Mouse (Mus musculus) megakaryocyte, embryonic 14.5 days (primary cell): ENCODE results near the gene Vcp. TPM values are rescaled to one million over a fixed set of nuclear protein-coding genes. Genes with fewer than 3 reads are reported as not detected.

Experiments used
- H3K27me3 ChIP-seq: replicated peaks from 2 replicates; pipeline ENCODE3; 2012; ENCODE audit warnings: inconsistent platforms
- H3K36me3 ChIP-seq: replicated peaks from 2 replicates; pipeline ENCODE3; 2012; ENCODE audit warnings: low read length, inconsistent platforms, mixed read lengths
- H3K4me1 ChIP-seq: 2 replicates; pipeline ENCODE4 v1.6.1; 2012; ENCODE audit warnings: inconsistent platforms
- H3K4me3 ChIP-seq: replicated peaks from 2 replicates; pipeline ENCODE3; 2012; ENCODE audit warnings: moderate library complexity, mild to moderate bottlenecking, inconsistent platforms
- H3K9me3 ChIP-seq: 2 replicates; pipeline ENCODE4 v1.6.1; 2012; ENCODE audit warnings: inconsistent platforms
- FLI1 ChIP-seq: IDR thresholded peaks from 2 replicates; pipeline ENCODE4 v1.6.1; 2012; ENCODE audit warnings: low read length, inconsistent platforms, mixed read lengths
- GATA1 ChIP-seq: IDR thresholded peaks from 3 replicates; pipeline ENCODE4 v1.6.1; 2012; ENCODE audit warnings: mixed read lengths, low read length, inconsistent platforms, borderline replicate concordance
- polyA plus RNA-seq: library from polyadenylated mRNA; stranded (reverse); fragments of >175 nt; gene quantifications from 2 replicates; pipeline ENCODE4 v1.2.3, GENCODE M21; 2012; ENCODE audit warnings: low replicate concordance; ENCODE audit not compliant: insufficient read depth

Vcp gene
- polyA plus RNA-seq, 1 experiment, result 56.2 TPM

- Histone ChIP-seq H3K36me3 (no peaks in the 10 kb centered on the region), H3K27me3 (peaks cover 53% of the 10 kb centered on the region), H3K4me1 (peaks cover 15% of the 10 kb centered on the region), H3K9me3 (no peaks in the 10 kb centered on the region), H3K4me3 (no peak overlapping the region)
- TF ChIP-seq GATA1 (no peak), FLI1 (no peak)
Measured at GRCm38 (mm10) chr4:42956581-42956980, 43.7 kb downstream of the Vcp start.

- TF ChIP-seq FLI1 (no peak), GATA1 (no peak)
- H3K9me3 ChIP-seq, result no peaks in the 10 kb centered on the region
- no peaks in the 10 kb centered on the region for H3K36me3 ChIP-seq
- peaks cover 29% of the 10 kb centered on the region for H3K4me1 ChIP-seq
- peaks cover 65% of the 10 kb centered on the region for H3K27me3 ChIP-seq
- H3K4me3 ChIP-seq, result no peak overlapping the region
Measured at GRCm38 (mm10) chr4:42955200-42955599, 45.1 kb downstream of the Vcp start.

- Histone ChIP-seq H3K4me1 (peaks cover 35% of the 10 kb centered on the region), H3K4me3 (no peak overlapping the region), H3K27me3 (peaks cover 69% of the 10 kb centered on the region), H3K9me3 (no peaks in the 10 kb centered on the region), H3K36me3 (no peaks in the 10 kb centered on the region)
- no peak for TF ChIP-seq GATA1
- TF ChIP-seq FLI1, result no peak
Measured at GRCm38 (mm10) chr4:42954297-42954696, 46.0 kb downstream of the Vcp start.

- Histone ChIP-seq H3K4me3 (no peak overlapping the region), H3K4me1 (peaks cover 38% of the 10 kb centered on the region), H3K36me3 (no peaks in the 10 kb centered on the region), H3K9me3 (no peaks in the 10 kb centered on the region), H3K27me3 (peaks cover 70% of the 10 kb centered on the region)
- TF ChIP-seq FLI1 (no peak), GATA1 (no peak)
Measured at GRCm38 (mm10) chr4:42953435-42954094, 46.7 kb downstream of the Vcp start.

GRCm38 (mm10) chr4:42952563-42952962, 47.7 kb downstream of the Vcp start:
- H3K36me3 ChIP-seq, result no peaks in the 10 kb centered on the region
- H3K4me3 ChIP-seq, result no peak overlapping the region
- TF ChIP-seq GATA1, result no peak
- TF ChIP-seq FLI1, result no peak
- peaks cover 38% of the 10 kb centered on the region for H3K4me1 ChIP-seq
- no peaks in the 10 kb centered on the region for H3K9me3 ChIP-seq
- H3K27me3 ChIP-seq, result peaks cover 73% of the 10 kb centered on the region

- Histone ChIP-seq H3K27me3 (peaks cover 74% of the 10 kb centered on the region), H3K4me1 (peaks cover 42% of the 10 kb centered on the region), H3K9me3 (no peaks in the 10 kb centered on the region), H3K4me3 (no peak overlapping the region), H3K36me3 (no peaks in the 10 kb centered on the region)
- TF ChIP-seq GATA1 (no peak), FLI1 (no peak)
Measured at GRCm38 (mm10) chr4:42951206-42952195, 48.8 kb downstream of the Vcp start.

GRCm38 (mm10) chr4:42950065-42950558, 50.2 kb downstream of the Vcp start:
- peaks cover 74% of the 10 kb centered on the region for H3K27me3 ChIP-seq
- H3K4me1 ChIP-seq, result peaks cover 42% of the 10 kb centered on the region
- H3K9me3 ChIP-seq, result no peaks in the 10 kb centered on the region
- peak overlapping the region; percentile 90 for H3K4me3 ChIP-seq
- TF ChIP-seq GATA1 (no peak), FLI1 (no peak)
- H3K36me3 ChIP-seq, result no peaks in the 10 kb centered on the region

GRCm38 (mm10) chr4:42949676-42950051, 50.6 kb downstream of the Vcp start, which contains the start of gene Dnajb5:
TSS of gene Dnajb5 (plus strand) at chr4:42949814.
- TF ChIP-seq GATA1 (no peak), FLI1 (no peak)
- Histone ChIP-seq H3K9me3 (no peaks in the 10 kb centered on the region), H3K4me1 (peaks cover 41% of the 10 kb centered on the region), H3K36me3 (no peaks in the 10 kb centered on the region), H3K4me3 (peak within 1 kb of the TSS; percentile 90), H3K27me3 (peaks cover 78% of the 10 kb centered on the region)

GRCm38 (mm10) chr4:42949051-42949675, 51.1 kb downstream of the Vcp start:
- no peaks in the 10 kb centered on the region for H3K9me3 ChIP-seq
- H3K27me3 ChIP-seq, result peaks cover 82% of the 10 kb centered on the region
- H3K36me3 ChIP-seq, result no peaks in the 10 kb centered on the region
- TF ChIP-seq GATA1, result no peak
- TF ChIP-seq FLI1, result no peak
- peaks cover 36% of the 10 kb centered on the region for H3K4me1 ChIP-seq
- peak overlapping the region; percentile 90 for H3K4me3 ChIP-seq
